Mouse (Mus musculus): ENCODE results near the gene Ier3. TPM values are rescaled to one million over a fixed set of nuclear protein-coding genes. Genes with fewer than 3 reads are reported as not detected.

Gene Ier3
- total and polyA plus RNA-seq, 2 experiments from 2014 or later, result 19.4 TPM

DNA sequence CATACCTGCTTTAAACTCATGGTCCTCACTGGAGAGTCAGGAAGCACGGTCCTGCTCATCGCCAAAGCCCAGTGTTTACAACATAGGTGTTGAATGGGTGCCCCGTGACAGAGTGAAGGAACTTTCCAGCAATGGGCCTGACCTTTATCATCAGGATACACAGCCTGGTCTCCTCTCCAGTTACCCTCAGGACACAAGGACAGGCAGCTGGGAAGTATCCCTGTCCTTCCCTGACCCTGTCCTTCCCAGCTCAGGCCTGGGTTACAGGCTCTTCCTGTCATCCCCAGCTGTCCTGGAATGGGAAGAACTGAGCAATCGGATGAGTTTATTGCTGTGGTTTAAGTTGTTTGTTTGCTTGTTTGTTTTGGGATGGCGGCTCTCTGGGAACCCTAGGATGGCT, 38.6 kb upstream of the Ier3 start:
- no peak for ATAC-seq
- H3K27me3 ChIP-seq (ENCODE audit: insufficient read depth, low read length), result no peaks in the 10 kb centered on the region
- no peak overlapping the region for H3K4me3 ChIP-seq (ENCODE audit: low read length)
- no peaks in the 10 kb centered on the region for H3K36me3 ChIP-seq (ENCODE audit: insufficient read depth, low read length)
- no peaks in the 10 kb centered on the region for H3K9me3 ChIP-seq (ENCODE audit: low read length)
- no peak overlapping the region for H3K9ac ChIP-seq (replicated peaks; ENCODE audit: low read length)
- no peak for TF ChIP-seq CTCF (IDR thresholded peaks at IDR 0.05; ENCODE audit: low read depth)
- 0 out of 2 replicates have a peak, but pooled peaks cover 3% of the 10 kb centered on the region for H3K4me1 ChIP-seq (ENCODE audit: insufficient read depth, low read length)
- 90% methylated on average over 5 of the region's 5 CpGs for WGBS
- no peak overlapping the region for H3K4me2 ChIP-seq (ENCODE audit: low read depth, low read length)
- no peak overlapping the region for H3K27ac ChIP-seq
- DNase-seq (ENCODE audit: low spot score), result no peak

DNA sequence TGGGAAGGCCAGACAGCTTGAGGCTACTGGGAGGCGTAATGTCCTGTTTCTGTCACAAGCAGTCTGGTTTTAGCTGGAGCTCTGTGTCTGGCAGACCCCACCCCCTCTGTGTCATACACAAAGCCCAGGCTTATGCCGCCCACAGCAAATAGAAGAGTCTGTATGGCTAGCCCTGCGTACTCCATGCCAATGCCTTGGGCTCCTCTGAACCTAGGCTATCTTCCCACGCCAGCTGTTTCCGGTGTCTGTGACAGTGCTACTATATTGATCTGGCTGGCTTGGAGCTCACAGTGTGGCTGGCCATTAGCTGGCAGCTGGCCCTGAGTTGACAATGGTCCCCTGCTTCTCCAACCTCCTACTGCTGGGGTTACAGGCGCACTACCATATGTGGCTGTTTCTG, 37.5 kb upstream of the Ier3 start:
- Histone ChIP-seq H3K27ac (no peak overlapping the region), H3K9ac (replicated peaks; ENCODE audit: low read length) (no peak overlapping the region), H3K9me3 (ENCODE audit: low read length) (no peaks in the 10 kb centered on the region), H3K4me1 (ENCODE audit: insufficient read depth, low read length) (0 out of 2 replicates have a peak, but pooled peaks cover 3% of the 10 kb centered on the region), H3K4me3 (ENCODE audit: low read length) (no peak overlapping the region), H3K27me3 (ENCODE audit: insufficient read depth, low read length) (no peaks in the 10 kb centered on the region), H3K36me3 (ENCODE audit: insufficient read depth, low read length) (no peaks in the 10 kb centered on the region), H3K4me2 (ENCODE audit: low read depth, low read length) (no peak overlapping the region)
- DNase-seq (ENCODE audit: low spot score) (peak; percentile 56), ATAC-seq (peak; percentile 92)
- 61% methylated on average over 6 of the region's 6 CpGs for WGBS
- TF ChIP-seq CTCF (IDR thresholded peaks at IDR 0.05; ENCODE audit: low read depth), result no peak

DNA sequence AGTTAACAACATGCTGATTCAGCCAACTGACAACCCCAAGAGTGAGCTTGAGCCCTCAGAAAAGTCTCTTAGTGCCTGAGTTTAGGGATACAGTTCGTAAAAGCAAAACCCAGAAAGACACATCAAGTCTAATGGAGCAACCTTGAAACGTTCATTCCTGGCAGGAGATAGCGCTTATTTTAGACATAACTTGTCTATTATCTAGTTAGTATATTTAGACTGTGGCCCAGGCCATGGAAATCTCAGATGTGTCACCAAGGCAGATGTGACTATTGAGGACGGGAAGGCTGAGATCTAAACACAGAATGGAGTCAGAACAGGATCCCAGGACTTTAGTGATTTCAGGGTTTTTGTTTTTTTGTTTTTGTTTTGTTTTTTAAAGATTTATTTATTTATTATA, 36.3 kb upstream of the Ier3 start:
- H3K36me3 ChIP-seq (ENCODE audit: insufficient read depth, low read length), result no peaks in the 10 kb centered on the region
- no peak overlapping the region for H3K4me3 ChIP-seq (ENCODE audit: low read length)
- no peaks in the 10 kb centered on the region for H3K27me3 ChIP-seq (ENCODE audit: insufficient read depth, low read length)
- H3K4me2 ChIP-seq (ENCODE audit: low read depth, low read length), result no peak overlapping the region
- TF ChIP-seq CTCF (IDR thresholded peaks at IDR 0.05; ENCODE audit: low read depth), result no peak
- no peak for ATAC-seq
- no peak overlapping the region for H3K9ac ChIP-seq (replicated peaks; ENCODE audit: low read length)
- 91% methylated on average over 4 of the region's 4 CpGs for WGBS
- no peaks in the 10 kb centered on the region for H3K9me3 ChIP-seq (ENCODE audit: low read length)
- 0 out of 2 replicates have a peak, but pooled peaks cover 3% of the 10 kb centered on the region for H3K4me1 ChIP-seq (ENCODE audit: insufficient read depth, low read length)
- DNase-seq (ENCODE audit: low spot score), result no peak
- H3K27ac ChIP-seq, result no peak overlapping the region

DNA sequence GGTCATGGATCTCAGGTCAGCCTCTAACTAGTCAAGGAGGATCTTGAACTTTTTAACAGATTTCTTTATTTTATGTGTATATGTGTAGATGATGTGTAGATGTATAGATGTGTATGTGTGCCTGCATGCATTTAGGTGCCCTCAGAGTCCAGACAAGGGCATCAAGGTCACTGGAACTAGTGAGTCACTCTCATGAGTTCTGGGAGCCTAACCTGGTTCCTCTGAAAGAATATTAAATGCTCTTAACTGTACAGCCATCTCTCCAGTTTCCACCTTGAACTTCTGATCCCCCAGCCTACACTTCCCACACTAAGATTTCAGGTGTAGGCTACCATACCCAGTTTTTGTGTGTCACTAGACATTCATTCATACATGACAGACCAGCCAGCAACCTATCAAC, 34.0 kb upstream of the Ier3 start:
- Histone ChIP-seq H3K4me3 (ENCODE audit: low read length) (no peak overlapping the region), H3K9ac (replicated peaks; ENCODE audit: low read length) (no peak overlapping the region), H3K9me3 (ENCODE audit: low read length) (no peaks in the 10 kb centered on the region), H3K27ac (no peak overlapping the region), H3K27me3 (ENCODE audit: insufficient read depth, low read length) (no peaks in the 10 kb centered on the region), H3K36me3 (ENCODE audit: insufficient read depth, low read length) (no peaks in the 10 kb centered on the region), H3K4me2 (ENCODE audit: low read depth, low read length) (no peak overlapping the region), H3K4me1 (ENCODE audit: insufficient read depth, low read length) (0 out of 2 replicates have a peak, but pooled peaks cover 3% of the 10 kb centered on the region)
- DNase-seq (ENCODE audit: low spot score) (no peak), ATAC-seq (no peak)
- no peak for TF ChIP-seq CTCF (IDR thresholded peaks at IDR 0.05; ENCODE audit: low read depth)

DNA sequence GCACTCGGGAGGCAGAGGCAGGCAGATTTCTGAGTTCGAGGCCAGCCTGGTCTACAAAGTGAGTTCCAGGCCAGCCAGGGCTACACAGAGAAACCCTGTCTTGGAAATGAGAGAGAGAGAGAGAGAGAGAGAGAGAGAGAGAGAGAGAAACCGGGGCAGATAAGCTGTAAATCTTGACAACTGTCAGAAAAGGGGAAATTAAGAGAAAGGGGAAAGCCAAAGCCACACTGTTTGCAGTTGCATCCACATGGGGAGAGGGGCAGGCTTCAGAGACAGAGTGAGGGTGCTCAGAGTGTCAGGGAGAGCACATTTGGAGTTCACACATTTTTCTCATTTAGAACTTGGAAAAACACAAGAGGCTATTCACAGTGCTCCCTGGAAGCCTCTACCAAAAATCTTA, 33.5 kb upstream of the Ier3 start:
- H3K9me3 ChIP-seq (ENCODE audit: low read length), result no peaks in the 10 kb centered on the region
- no peak overlapping the region for H3K27ac ChIP-seq
- no peaks in the 10 kb centered on the region for H3K36me3 ChIP-seq (ENCODE audit: insufficient read depth, low read length)
- H3K9ac ChIP-seq (replicated peaks; ENCODE audit: low read length), result no peak overlapping the region
- no peak overlapping the region for H3K4me3 ChIP-seq (ENCODE audit: low read length)
- no peak overlapping the region for H3K4me2 ChIP-seq (ENCODE audit: low read depth, low read length)
- no peak for TF ChIP-seq CTCF (IDR thresholded peaks at IDR 0.05; ENCODE audit: low read depth)
- 81% methylated on average over 3 of the region's 3 CpGs for WGBS
- H3K27me3 ChIP-seq (ENCODE audit: insufficient read depth, low read length), result no peaks in the 10 kb centered on the region
- DNase-seq (ENCODE audit: low spot score) (no peak), ATAC-seq (no peak)
- H3K4me1 ChIP-seq (ENCODE audit: insufficient read depth, low read length), result 0 out of 2 replicates have a peak, but pooled peaks cover 3% of the 10 kb centered on the region

DNA sequence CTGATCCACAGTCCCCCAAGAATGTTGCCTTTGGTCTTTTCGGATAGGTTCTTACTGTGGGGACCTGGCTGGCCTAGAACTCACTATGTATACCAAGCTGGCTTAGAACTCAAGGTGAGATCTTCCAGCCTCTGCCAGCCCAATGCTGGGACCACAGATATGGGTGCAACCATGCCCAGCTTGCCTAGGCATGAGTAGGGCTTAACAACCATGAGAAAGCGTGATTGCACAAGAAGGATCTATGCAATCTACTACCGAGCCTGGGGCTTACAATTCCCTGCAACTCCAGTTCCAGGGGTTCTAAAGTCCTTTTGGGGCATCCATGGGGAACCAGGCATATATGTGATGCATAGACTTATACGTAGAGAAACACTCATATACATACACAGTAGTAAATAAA, 30.6 kb upstream of the Ier3 start:
- no peak for ATAC-seq
- H3K27me3 ChIP-seq (ENCODE audit: insufficient read depth, low read length), result no peaks in the 10 kb centered on the region
- DNase-seq (ENCODE audit: low spot score), result no peak
- no peak overlapping the region for H3K9ac ChIP-seq (replicated peaks; ENCODE audit: low read length)
- no peaks in the 10 kb centered on the region for H3K36me3 ChIP-seq (ENCODE audit: insufficient read depth, low read length)
- H3K4me1 ChIP-seq (ENCODE audit: insufficient read depth, low read length), result no peaks in the 10 kb centered on the region
- H3K4me3 ChIP-seq (ENCODE audit: low read length), result no peak overlapping the region
- no peak for TF ChIP-seq CTCF (IDR thresholded peaks at IDR 0.05; ENCODE audit: low read depth)
- H3K4me2 ChIP-seq (ENCODE audit: low read depth, low read length), result no peak overlapping the region
- no peak overlapping the region for H3K27ac ChIP-seq
- no peaks in the 10 kb centered on the region for H3K9me3 ChIP-seq (ENCODE audit: low read length)
- WGBS, result 91% methylated on average over 4 of the region's 4 CpGs

DNA sequence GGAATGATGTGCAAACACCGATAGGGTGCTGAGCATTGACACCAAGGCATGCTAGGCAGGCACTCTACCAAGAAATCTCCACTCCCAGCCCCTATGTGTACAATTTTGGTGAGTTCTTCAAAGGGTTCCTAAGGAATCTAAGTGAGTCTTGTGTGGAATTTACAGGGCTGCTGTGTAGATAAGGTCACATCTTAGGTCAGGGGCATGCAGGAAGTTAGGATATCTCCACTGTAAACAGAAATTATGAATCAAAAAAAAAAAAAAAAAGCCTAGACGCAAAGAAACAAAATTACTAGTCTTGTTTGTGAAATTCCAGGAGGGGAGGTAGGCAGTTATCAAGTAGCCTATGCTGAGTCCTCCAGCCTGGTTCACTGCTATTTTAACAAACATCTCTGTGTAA, 28.6 kb upstream of the Ier3 start:
- Histone ChIP-seq H3K27me3 (ENCODE audit: insufficient read depth, low read length) (no peaks in the 10 kb centered on the region), H3K4me3 (ENCODE audit: low read length) (no peak overlapping the region), H3K27ac (no peak overlapping the region), H3K9ac (replicated peaks; ENCODE audit: low read length) (no peak overlapping the region), H3K4me2 (ENCODE audit: low read depth, low read length) (no peak overlapping the region), H3K4me1 (ENCODE audit: insufficient read depth, low read length) (no peaks in the 10 kb centered on the region), H3K9me3 (ENCODE audit: low read length) (no peaks in the 10 kb centered on the region), H3K36me3 (ENCODE audit: insufficient read depth, low read length) (no peaks in the 10 kb centered on the region)
- TF ChIP-seq CTCF (IDR thresholded peaks at IDR 0.05; ENCODE audit: low read depth), result no peak
- DNase-seq (ENCODE audit: low spot score) (no peak), ATAC-seq (no peak)
- 77% methylated on average over 2 of the region's 2 CpGs for WGBS

Measured in hindbrain, postnatal 0 days (tissue).